Mouse (Mus musculus) spleen, postnatal 14 days (tissue): Measurements from ENCODE around the gene Ostf1.

Source experiments
- DNase-seq, 2 experiments: peaks; one replicate each; pipeline ENCODE4 v3.0.0; 2021 to 2022; ENCODE audit warnings: low spot score in 2 of 2

The Ostf1 gene

DNA sequence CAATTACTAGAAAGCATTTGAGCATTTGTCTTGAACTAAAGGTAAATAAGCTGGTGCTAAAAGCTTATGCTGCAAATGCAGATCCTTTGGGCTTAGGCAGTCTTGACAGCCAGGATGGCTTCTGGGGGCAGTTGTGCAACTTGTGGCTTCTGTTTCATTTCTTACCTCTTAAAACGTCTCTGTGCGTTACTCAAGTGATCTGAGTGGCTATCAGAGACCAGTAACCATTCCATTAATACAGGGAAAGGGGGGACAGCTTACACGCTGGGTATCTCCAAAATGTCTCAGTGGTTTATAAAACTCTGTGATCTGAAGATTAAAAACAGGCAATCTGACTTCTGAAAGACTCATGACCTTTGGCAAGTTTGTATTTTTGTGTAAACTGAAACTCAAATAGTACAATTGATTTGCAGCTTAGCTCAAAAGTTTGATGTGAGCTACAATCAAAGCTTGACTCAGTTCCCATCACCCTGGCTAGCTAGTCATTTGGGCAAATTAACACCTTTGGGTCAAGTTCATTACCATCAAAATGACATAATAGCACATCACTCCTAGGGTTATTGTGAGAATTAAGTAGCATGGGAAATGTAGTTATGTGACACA, 62.7 kb downstream of the Ostf1 start:
- DNase-seq, result no peak

DNA sequence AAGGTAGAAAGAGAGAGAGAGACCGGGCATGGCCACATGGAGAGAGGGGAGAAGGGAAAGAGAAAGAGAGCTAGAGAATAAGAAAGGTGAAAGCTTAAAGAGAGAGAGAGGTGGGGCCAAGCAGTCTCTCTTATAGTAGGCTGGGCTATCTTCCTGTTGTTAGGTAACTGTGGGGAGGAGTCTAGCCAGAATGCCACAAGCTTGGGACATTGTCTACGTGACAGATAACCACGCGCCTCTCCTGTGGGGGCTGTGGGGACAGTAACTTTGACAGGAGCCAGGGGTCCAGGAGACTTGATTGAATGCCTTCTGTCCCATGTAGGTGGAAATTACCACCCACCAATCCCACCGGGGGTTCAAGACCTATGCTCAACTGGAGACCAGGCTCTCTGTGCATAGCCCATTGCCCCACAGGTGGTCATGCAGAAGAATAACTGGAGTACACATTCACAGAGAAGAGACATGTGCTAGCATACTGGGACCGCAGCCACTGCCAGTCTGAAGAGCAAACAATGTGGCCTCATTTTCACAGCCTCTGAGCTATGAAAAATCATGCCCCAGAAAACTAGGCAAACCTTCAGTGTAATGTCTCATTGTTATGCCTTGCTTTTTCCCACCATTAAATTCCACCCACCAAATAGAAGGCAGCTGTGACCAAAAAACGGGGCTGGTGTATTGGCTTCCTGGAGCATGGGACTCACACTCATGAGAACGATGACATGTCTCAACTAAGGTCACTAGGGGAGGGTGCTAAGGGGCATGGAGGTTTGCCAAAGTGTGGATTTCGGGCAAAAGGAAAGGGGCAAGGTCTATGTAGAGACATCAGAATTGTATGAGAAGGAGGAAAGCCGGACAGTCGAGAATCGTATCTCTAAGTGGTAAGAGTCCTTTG, 63.4 kb downstream of the Ostf1 start:
- no peak for DNase-seq

DNA sequence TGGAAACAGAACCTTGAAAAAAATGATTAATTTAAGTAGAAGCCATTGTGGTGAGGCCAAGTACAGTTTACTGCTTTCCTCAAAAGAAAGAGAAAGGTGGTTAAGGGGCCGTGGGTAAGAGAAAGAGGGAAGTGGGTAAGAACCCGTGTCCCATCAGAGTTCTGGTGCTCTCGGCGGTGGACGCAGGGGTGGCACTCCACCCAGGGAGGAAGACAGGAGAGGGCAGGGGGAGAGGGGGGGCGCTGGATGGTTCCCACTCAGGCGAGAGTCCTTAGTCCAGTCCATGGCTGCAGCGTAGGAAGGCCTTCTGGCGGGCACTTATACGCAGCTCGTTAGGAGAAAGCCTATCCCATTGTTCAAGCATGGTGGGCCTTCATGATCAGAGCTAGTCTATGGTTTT, 64.1 kb downstream of the Ostf1 start:
- DNase-seq, result no peak

DNA sequence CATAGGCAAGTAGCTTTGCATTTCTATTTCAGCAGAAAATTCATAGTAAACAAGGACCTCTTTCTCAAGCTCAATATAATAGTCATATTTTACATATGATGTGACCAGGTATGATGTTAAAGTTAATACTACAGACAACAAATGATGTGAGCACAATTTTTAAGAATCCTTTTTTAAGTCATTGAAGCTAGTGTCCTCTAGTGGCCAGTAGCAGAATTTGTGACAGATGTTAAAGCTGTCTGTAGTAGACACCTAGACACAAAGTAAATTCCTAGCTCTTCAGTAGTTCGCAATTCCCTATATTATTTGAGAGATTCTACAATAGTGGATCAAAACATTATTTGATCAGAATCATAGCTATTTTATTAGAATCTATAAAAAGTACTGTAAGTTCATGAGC, 73.9 kb downstream of the Ostf1 start:
- DNase-seq, result no peak

DNA sequence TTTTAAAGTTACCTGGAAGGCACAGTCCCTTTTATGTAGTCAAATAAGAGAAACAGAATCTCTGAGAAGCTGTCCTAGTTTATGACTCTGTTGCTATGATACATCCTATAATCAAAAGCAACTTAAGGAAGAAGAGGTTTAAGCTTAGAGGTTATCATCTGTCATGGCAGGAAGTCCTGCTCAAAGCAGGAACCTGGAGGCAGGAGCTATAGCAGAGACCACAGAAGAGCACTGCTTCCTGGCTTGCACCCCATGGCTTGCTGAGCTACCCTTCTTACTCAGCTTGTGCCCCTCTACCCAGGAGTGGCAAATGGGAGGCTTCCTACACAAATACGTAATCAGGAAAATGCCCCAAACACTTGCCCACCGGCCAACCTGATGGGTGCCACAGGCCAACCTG, 76.0 kb downstream of the Ostf1 start:
- DNase-seq, result no peak

DNA sequence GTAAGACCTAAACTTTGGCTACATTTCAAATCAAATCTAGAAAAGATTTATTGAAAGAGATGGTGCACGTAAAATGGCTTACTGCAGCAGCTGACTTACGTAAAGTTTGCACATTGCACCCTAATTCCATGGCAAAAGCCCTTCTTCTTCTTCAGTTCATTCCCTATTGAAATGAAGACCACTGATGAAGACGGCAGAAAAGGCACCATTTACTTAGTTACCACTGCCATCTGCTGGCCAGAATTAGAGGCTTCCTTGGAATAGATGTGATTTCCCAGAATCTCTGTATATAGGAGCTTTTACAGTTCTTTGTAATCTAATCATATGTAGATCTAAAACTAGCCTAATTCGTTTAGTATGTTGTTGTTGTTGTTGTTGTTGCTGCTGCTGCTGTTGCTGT, 83.0 kb downstream of the Ostf1 start:
- DNase-seq, result no peak
